Mouse (Mus musculus) midbrain, embryonic 12.5 days (tissue): ENCODE data around the gene Olfr1412. TPM values are rescaled to one million over a fixed set of nuclear protein-coding genes. Genes with fewer than 3 reads are reported as not detected.
A peak's percentile ranks its signal among the peaks of the same experiment; 100 is the strongest.

Source experiments
- ATAC-seq: fragments of 200-750 bp; cut with Nextera tagmentation; 2 replicates; pipeline ENCODE4 v1.8.0; 2017; ENCODE audit warnings: low read depth, moderate TSS enrichment, moderate library complexity; ENCODE audit not compliant: low FRiP score
- H3K27ac ChIP-seq: fragments of 300-500 bp; sonication (generic); replicated peaks from 2 replicates; pipeline ENCODE4 v1.5.1; 2016; ENCODE audit warnings: mild to moderate bottlenecking
- H3K27me3 ChIP-seq: fragments of 300-500 bp; sonication (generic); 2 replicates; pipeline ENCODE4 v1.6.1; 2016; ENCODE audit warnings: mild to moderate bottlenecking
- H3K36me3 ChIP-seq: fragments of 300-500 bp; sonication (generic); 2 replicates; pipeline ENCODE4 v1.6.1; 2016
- H3K4me1 ChIP-seq: fragments of 300-500 bp; sonication (generic); 2 replicates; pipeline ENCODE4 v1.6.1; 2016
- H3K4me2 ChIP-seq: fragments of 300-500 bp; sonication (generic); replicated peaks from 2 replicates; pipeline ENCODE4 v1.6.1; 2016; ENCODE audit warnings: mild to moderate bottlenecking, moderate library complexity
- H3K4me3 ChIP-seq: fragments of 300-500 bp; sonication (generic); 2 replicates; pipeline ENCODE4 v1.5.1; 2016; ENCODE audit warnings: mild to moderate bottlenecking
- H3K9ac ChIP-seq: fragments of 300-500 bp; sonication (generic); replicated peaks from 2 replicates; pipeline ENCODE4 v1.6.1; 2016; ENCODE audit warnings: mild to moderate bottlenecking, moderate library complexity
- H3K9me3 ChIP-seq: fragments of 300-500 bp; sonication (generic); 2 replicates; pipeline ENCODE4 v1.6.1; 2016; ENCODE audit warnings: mild to moderate bottlenecking
- WGBS: fragments of 180-500 bp; shearing (Covaris S2); methylation state at CpG from one replicate; pipeline ENCODE4 v1.1.7; 2016; 5-methylcytosine and 5-hydroxymethylcytosine counted together
- polyA plus RNA-seq: library from polyadenylated mRNA; unstranded; fragments of >200 nt; fragmentation: Nextera tagmentation; extraction: Ambion mirVana; gene quantifications from 2 replicates; pipeline ENCODE4 v1.2.1, GENCODE M21; 2016

Olfr1412 gene
- polyA plus RNA-seq, 1 experiment from 2014 or later = not detected

DNA sequence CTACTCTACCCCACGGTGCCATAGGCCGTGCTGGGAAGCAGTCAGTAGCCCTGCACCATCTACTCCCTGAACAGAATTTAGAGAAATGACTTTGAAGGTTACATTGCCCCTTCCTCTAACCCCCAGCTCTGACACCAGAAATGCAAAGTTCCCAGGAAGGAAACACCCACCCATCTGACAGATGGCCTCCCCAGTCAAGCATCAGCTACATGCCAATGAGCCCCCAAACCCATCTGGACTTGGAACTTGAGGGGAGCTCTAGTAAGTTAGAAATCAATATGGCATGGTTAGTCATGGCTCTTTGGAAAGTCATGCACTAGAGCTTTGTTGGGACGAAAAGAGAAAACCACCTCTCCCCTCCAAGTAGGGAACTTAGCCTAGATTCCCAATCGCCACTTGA lies 53.2 kb downstream of the Olfr1412 start:
- H3K27me3 ChIP-seq = no peaks in the 10 kb centered on the region
- no peak for ATAC-seq
- WGBS = 96% methylated on average over 4 of the region's 4 CpGs

DNA sequence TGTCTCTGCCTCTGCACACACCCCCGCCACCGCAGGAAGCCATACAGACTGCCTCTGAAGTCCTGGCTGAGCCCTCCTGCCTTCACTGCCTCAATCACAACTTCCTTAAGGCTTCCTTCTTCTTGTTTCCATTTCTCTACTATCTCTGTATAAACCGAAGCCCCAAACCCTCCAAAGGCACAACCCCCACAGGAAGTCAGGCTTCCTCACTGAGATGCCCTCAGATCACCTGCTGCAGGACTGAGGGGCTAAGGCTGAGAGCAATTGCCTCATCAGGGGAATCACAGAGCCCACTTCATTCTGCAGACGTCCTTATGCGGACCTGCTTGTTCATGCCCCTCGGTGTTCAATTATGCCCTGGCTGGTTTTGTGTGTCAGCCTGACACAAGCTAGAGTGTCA lies 54.8 kb downstream of the Olfr1412 start:
- H3K9me3 ChIP-seq = no peaks in the 10 kb centered on the region
- 0 out of 2 replicates have a peak, but pooled peaks cover 1% of the 10 kb centered on the region for H3K27me3 ChIP-seq
- peak overlapping the region; percentile 99 for H3K4me2 ChIP-seq
- peak overlapping the region; percentile 91; the same call in 1 of the 2 replicates for H3K4me3 ChIP-seq
- 90% methylated on average over 6 of the region's 6 CpGs for WGBS
- peaks cover 38% of the 10 kb centered on the region for H3K36me3 ChIP-seq
- H3K9ac ChIP-seq = peak overlapping the region; percentile 89; the same call in 1 of the 2 replicates
- no peak for ATAC-seq
- H3K27ac ChIP-seq = no peak overlapping the region
- H3K4me1 ChIP-seq = peaks cover 21% of the 10 kb centered on the region

More for the DNA sequence above, 53.2 kb downstream of the Olfr1412 start:
- H3K4me3 ChIP-seq = no peak overlapping the region
- H3K4me2 ChIP-seq = no peak overlapping the region
- peaks cover 27% of the 10 kb centered on the region for H3K4me1 ChIP-seq
- H3K9ac ChIP-seq = no peak overlapping the region
- peaks cover 38% of the 10 kb centered on the region for H3K36me3 ChIP-seq
- no peak overlapping the region for H3K27ac ChIP-seq
- H3K9me3 ChIP-seq = no peaks in the 10 kb centered on the region

Other genes starting within 250 kb of the Olfr1412 start
- 225 and 246 TPM in 2 replicates for gene Ndufa10, start 111.9 kb upstream of the Olfr1412 start, polyA plus RNA-seq
- gene Olfr1416, start 100.7 kb upstream of the Olfr1412 start, polyA plus RNA-seq = not detected in 2 replicates
- not detected in 2 replicates for gene Olfr1415, start 89.7 kb upstream of the Olfr1412 start, polyA plus RNA-seq
- not detected in 2 replicates for gene Olfr1414, start 67.1 kb upstream of the Olfr1412 start, polyA plus RNA-seq
- not detected in 2 replicates for gene Olfr1413, start 14.5 kb upstream of the Olfr1412 start, polyA plus RNA-seq
- gene Olfr1411, start 8.6 kb downstream of the Olfr1412 start, polyA plus RNA-seq = not detected in 2 replicates
- not detected in 2 replicates for gene Olfr1410, start 20.0 kb downstream of the Olfr1412 start, polyA plus RNA-seq
- gene Olfr12, start 32.0 kb downstream of the Olfr1412 start, polyA plus RNA-seq = 0.10 TPM in 1 of 2 replicates, not detected in the other
- gene Cops9, start 56.2 kb downstream of the Olfr1412 start, polyA plus RNA-seq = 389 and 410 TPM in 2 replicates
- not detected in 2 replicates for gene Otos, start 63.1 kb downstream of the Olfr1412 start, polyA plus RNA-seq
- 82.4 and 89.5 TPM in 2 replicates for gene Gpc1, start 245.9 kb downstream of the Olfr1412 start, polyA plus RNA-seq